Mouse (Mus musculus) spleen, adult 2 months (tissue): ENCODE data around the gene Eri3. TPM values are rescaled to one million over a fixed set of nuclear protein-coding genes. Genes with fewer than 3 reads are reported as not detected.

ENCODE experiments used
- DNase-seq, 2 experiments: peaks; one replicate each; pipeline versions ENCODE4 v3.0.0 to v3.0.0-alpha.2; 2012 to 2021; ENCODE audit warnings: low spot score in 2 of 2, low read depth in 1 of 2
- H3K27ac ChIP-seq: fragments of 200-500 bp; 2 replicates; pipeline ENCODE4 v1.5.1; 2012; ENCODE audit warnings: low read length, inconsistent platforms; ENCODE audit not compliant: insufficient read depth
- H3K27me3 ChIP-seq: fragments of 200-500 bp; 2 replicates; pipeline ENCODE4 v1.6.1; 2012; ENCODE audit warnings: mild to moderate bottlenecking, moderate library complexity, low read length, inconsistent platforms; ENCODE audit not compliant: control insufficient read depth, insufficient read depth
- H3K36me3 ChIP-seq: fragments of 200-500 bp; 2 replicates; pipeline ENCODE4 v1.6.1; 2012; ENCODE audit warnings: mild to moderate bottlenecking, low read length, inconsistent platforms; ENCODE audit not compliant: control insufficient read depth, insufficient read depth
- H3K4me1 ChIP-seq: fragments of 200-500 bp; 2 replicates; pipeline ENCODE4 v1.6.1; 2011; ENCODE audit warnings: inconsistent platforms; ENCODE audit not compliant: control insufficient read depth, insufficient read depth, insufficient read length
- H3K4me3 ChIP-seq: fragments of 200-500 bp; 2 replicates; pipeline ENCODE4 v1.5.1; 2011; ENCODE audit warnings: mild to moderate bottlenecking, inconsistent platforms; ENCODE audit not compliant: insufficient read depth, insufficient read length; ENCODE audit errors: extremely low read depth
- CTCF ChIP-seq: fragments of 200-500 bp; IDR thresholded peaks from 2 replicates; pipeline ENCODE4 v1.5.1; 2011; ENCODE audit warnings: mild to moderate bottlenecking, inconsistent platforms; ENCODE audit not compliant: insufficient read depth, insufficient read length, insufficient replicate concordance; ENCODE audit errors: extremely low read depth
- POLR2A ChIP-seq: fragments of 200-500 bp; IDR thresholded peaks from 2 replicates; pipeline ENCODE4 v1.6.1; 2011; ENCODE audit warnings: low read depth, low read length, inconsistent platforms
- WGBS: fragments of 180-500 bp; shearing (Covaris S2); methylation state at CpG from one replicate; pipeline ENCODE4 v1.1.7; 2018; 5-methylcytosine and 5-hydroxymethylcytosine counted together
- polyA plus RNA-seq: library from polyadenylated mRNA; depleted of rRNA; stranded (reverse); fragments of >200 nt; gene quantifications from 2 replicates; pipeline ENCODE4 v1.2.3, GENCODE M21; 2012

The Eri3 gene
- polyA plus RNA-seq, 1 experiment = 48.1 TPM

- Histone ChIP-seq H3K4me1 (no peaks in the 10 kb centered on the region), H3K4me3 (no peak overlapping the region), H3K27ac (no peak overlapping the region), H3K27me3 (no peaks in the 10 kb centered on the region), H3K36me3 (no peaks in the 10 kb centered on the region)
- no peak for DNase-seq
- TF ChIP-seq POLR2A = no peak
- no peak for TF ChIP-seq CTCF
- WGBS = 92% methylated on average over 22 of the region's 22 CpGs
Observed at GRCm38 (mm10) chr4:117636891-117637613, 86.9 kb downstream of the Eri3 start.

- Histone ChIP-seq H3K36me3 (no peaks in the 10 kb centered on the region; the same call in 1 of the 2 replicates), H3K4me3 (no peak overlapping the region), H3K27me3 (no peaks in the 10 kb centered on the region), H3K27ac (no peak overlapping the region), H3K4me1 (no peaks in the 10 kb centered on the region)
- no peak for TF ChIP-seq POLR2A
- TF ChIP-seq CTCF = no peak
- no peak for DNase-seq
- 100% methylated on average over 1 of the region's 1 CpGs for WGBS
Observed at GRCm38 (mm10) chr4:117640925-117641703, 90.9 kb downstream of the Eri3 start.

GRCm38 (mm10) chr4:117641804-117642203, 91.6 kb downstream of the Eri3 start:
- Histone ChIP-seq H3K27me3 (no peaks in the 10 kb centered on the region), H3K27ac (no peak overlapping the region), H3K4me1 (no peaks in the 10 kb centered on the region), H3K4me3 (no peak overlapping the region), H3K36me3 (no peaks in the 10 kb centered on the region; the same call in 1 of the 2 replicates)
- WGBS = 93% methylated on average over 1 of the region's 1 CpGs
- DNase-seq = no peak
- TF ChIP-seq POLR2A (no peak), CTCF (no peak)

DNA sequence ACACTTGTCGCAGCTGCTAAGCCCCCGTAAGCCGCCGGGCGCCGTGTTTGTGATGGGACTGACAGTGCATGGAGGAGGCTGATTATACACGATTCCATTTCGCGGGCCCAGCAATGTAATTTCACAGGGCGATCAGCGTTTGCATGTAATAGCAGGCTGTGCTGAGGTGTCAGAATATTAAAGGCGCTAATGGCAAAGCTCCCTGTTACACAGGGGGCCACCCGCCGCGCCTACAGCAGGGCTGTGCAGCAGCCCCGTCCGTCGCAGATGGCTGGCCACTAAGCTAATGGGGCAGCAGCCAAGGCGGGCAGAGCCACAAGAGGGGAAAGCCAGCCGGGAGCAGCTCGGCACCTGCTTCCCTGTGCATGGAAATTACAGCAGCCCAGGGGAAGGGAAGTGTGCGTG, 94.9 kb downstream of the Eri3 start:
- Histone ChIP-seq H3K36me3 (peaks cover 2% of the 10 kb centered on the region), H3K4me3 (no peak overlapping the region), H3K27me3 (no peaks in the 10 kb centered on the region), H3K27ac (no peak overlapping the region), H3K4me1 (no peaks in the 10 kb centered on the region)
- no peak for DNase-seq
- WGBS = 91% methylated on average over 22 of the region's 22 CpGs
- TF ChIP-seq CTCF = no peak
- TF ChIP-seq POLR2A = no peak

DNA sequence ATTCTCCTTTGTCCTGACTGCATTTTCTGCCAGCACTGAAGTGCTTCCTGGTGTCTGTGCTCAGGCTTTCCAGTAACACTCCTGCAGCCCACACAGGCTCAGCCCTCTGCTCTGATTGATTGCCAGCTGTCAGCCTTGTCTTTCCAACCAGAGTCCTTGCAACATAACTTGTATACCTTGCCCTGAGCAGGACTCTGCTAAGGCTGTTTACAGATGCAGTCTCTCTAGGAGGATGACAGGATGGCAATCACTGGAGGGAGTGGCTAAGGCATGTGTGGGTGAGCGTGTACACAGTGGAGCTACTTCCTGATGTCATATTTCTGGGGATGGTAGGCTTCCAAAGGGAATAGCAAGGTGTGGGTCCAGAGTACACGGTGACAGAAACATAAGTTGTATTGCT, 95.7 kb downstream of the Eri3 start:
- no peaks in the 10 kb centered on the region for H3K4me1 ChIP-seq
- no peaks in the 10 kb centered on the region for H3K27me3 ChIP-seq
- WGBS = 86% methylated on average over 2 of the region's 2 CpGs
- no peak overlapping the region for H3K4me3 ChIP-seq
- DNase-seq = no peak
- H3K27ac ChIP-seq = no peak overlapping the region
- TF ChIP-seq CTCF = no peak
- TF ChIP-seq POLR2A = no peak
- H3K36me3 ChIP-seq = peaks cover 3% of the 10 kb centered on the region

DNA sequence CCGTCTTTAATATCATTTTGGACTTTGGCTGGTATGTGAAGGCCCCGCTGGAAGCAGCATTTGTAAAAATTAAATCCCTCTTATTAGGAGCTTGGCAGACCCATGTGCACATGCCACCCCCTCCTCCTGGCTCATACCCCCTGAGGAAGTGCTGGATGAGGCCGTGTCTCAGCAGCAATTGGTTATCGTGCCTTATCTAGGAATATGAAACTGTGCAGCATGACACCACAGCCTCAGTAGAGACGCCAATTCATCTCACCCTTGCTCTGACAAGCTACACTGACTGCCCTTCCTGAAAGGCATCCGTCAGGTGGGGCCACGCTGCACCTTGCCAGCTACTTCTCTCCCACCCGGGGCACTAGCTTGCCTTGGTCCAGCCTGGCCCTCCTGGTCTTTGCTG, 96.3 kb downstream of the Eri3 start:
- TF ChIP-seq POLR2A = no peak
- TF ChIP-seq CTCF = no peak
- Histone ChIP-seq H3K27me3 (no peaks in the 10 kb centered on the region), H3K36me3 (peaks cover 3% of the 10 kb centered on the region), H3K27ac (no peak overlapping the region), H3K4me1 (no peaks in the 10 kb centered on the region), H3K4me3 (no peak overlapping the region)
- no peak for DNase-seq
- WGBS = 90% methylated on average over 8 of the region's 8 CpGs
